Mouse (Mus musculus): ENCODE results near the gene Igf1r. TPM values are rescaled to one million over a fixed set of nuclear protein-coding genes. Genes with fewer than 3 reads are reported as not detected.

Gene Igf1r
- polyA plus RNA-seq, 1 experiment, result 2.6 TPM

DNA sequence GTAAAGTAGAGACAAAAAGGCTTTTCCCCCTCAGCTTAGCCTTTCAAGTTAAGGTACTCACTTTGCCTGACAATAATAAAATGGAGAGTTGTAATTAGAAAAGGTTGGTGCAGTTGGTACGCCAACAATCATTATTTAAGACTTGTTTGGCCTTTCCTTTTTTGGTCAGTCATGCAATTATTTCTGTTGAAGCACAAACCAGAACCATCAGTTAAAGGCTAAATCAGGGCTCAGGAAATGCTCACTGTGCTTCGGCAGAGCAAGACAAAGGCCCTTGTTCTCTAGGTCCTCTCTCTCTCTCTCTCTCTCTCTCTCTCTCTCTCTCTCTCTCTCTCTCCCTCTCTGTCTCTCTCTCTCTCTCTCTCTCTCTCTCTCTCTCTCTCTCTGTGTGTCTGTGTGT lies 165.4 kb downstream of the Igf1r start:
- H3K27me3 ChIP-seq (ENCODE audit: control insufficient read depth, insufficient read depth, low read length), result no peaks in the 10 kb centered on the region
- H3K4me1 ChIP-seq (ENCODE audit: control insufficient read depth, insufficient read depth, insufficient read length, low read length), result peaks cover 1% of the 10 kb centered on the region; the same call in 1 of the 2 replicates
- no peak overlapping the region for H3K4me3 ChIP-seq (ENCODE audit: low read depth, low read length)
- no peak for TF ChIP-seq CTCF (IDR thresholded peaks at IDR 0.05; ENCODE audit: extremely low read depth, insufficient read length, insufficient replicate concordance, low read depth, low read length)
- no peak for TF ChIP-seq POLR2A (IDR thresholded peaks at IDR 0.05; ENCODE audit: low read depth, low read length)
- no peaks in the 10 kb centered on the region for H3K36me3 ChIP-seq (ENCODE audit: control insufficient read depth, insufficient read depth, low read length)
- no peak overlapping the region for H3K27ac ChIP-seq (ENCODE audit: insufficient read depth, low read depth, low read length)
- WGBS, result 85% methylated on average over 2 of the region's 2 CpGs

DNA sequence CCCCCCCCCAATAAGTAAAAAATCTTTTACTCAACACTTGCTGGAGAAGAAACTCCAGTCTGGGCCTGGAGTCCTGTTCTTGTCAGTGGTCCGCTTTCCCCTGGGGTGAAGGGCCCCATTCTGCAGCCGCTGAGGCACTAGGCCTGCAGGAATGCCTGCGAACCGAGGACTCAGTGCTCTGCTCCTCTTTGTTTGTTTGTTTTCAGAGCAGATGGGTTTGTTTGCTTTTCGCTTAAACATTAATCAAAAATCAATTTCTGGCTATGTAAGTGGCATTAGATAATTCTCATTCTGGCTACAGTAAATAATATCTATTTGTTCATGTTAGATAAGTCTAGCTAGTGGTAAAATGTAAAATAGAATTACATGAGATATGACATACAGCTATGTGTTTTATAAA lies 167.0 kb downstream of the Igf1r start:
- 33% methylated on average over 5 of the region's 5 CpGs for WGBS
- peaks cover 1% of the 10 kb centered on the region; the same call in 1 of the 2 replicates for H3K4me1 ChIP-seq (ENCODE audit: control insufficient read depth, insufficient read depth, insufficient read length, low read length)
- no peaks in the 10 kb centered on the region for H3K27me3 ChIP-seq (ENCODE audit: control insufficient read depth, insufficient read depth, low read length)
- H3K4me3 ChIP-seq (ENCODE audit: low read depth, low read length), result no peak overlapping the region
- no peak overlapping the region for H3K27ac ChIP-seq (ENCODE audit: insufficient read depth, low read depth, low read length)
- TF ChIP-seq POLR2A (IDR thresholded peaks at IDR 0.05; ENCODE audit: low read depth, low read length) (no peak), CTCF (IDR thresholded peaks at IDR 0.05; ENCODE audit: extremely low read depth, insufficient read length, insufficient replicate concordance, low read depth, low read length) (no peak)
- no peaks in the 10 kb centered on the region for H3K36me3 ChIP-seq (ENCODE audit: control insufficient read depth, insufficient read depth, low read length)

DNA sequence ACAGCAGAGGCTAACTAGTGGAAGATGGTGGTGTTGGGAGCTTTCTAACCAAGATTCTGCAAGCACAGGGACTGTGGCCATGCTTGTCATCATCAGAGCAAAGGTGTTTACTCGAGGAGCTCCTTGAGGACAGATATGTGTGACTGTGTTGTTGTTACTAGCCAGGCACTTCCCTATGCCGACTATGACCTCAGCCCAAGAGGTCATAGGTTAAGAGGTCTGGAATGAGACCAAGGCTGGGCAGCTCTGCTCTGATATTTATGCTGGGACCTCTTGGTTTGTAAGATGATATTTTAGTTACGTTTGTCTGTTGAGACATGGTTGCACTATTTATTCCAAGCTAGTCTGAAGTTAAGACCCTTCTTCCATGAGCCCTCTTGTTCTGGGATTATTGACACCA lies 169.8 kb downstream of the Igf1r start:
- whole genome bisulfite sequencing, result 73% methylated on average over 3 of the region's 3 CpGs

DNA sequence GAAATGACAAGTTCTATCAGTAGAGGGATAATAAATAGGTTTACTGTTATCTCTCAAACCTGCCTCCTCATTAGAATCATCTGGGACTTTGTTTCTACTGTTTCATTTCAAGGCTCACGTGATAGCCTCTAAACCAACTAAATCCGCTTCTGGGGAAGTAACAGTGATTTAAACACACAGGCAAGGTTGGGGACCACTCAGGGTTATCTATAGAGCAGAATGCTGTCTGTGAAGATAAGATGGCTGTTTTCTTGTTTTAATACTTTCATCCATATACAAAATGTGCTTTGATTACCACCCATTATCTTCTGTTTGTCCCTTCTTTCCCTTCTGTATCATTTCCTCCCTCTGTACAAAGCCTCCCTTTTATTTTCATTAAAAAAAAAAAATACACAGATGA lies 172.7 kb downstream of the Igf1r start:
- H3K4me1 ChIP-seq (ENCODE audit: control insufficient read depth, insufficient read depth, insufficient read length, low read length), result no peaks in the 10 kb centered on the region
- no peaks in the 10 kb centered on the region for H3K27me3 ChIP-seq (ENCODE audit: control insufficient read depth, insufficient read depth, low read length)
- no peak overlapping the region for H3K4me3 ChIP-seq (ENCODE audit: low read depth, low read length)
- H3K36me3 ChIP-seq (ENCODE audit: control insufficient read depth, insufficient read depth, low read length), result no peaks in the 10 kb centered on the region
- TF ChIP-seq CTCF (IDR thresholded peaks at IDR 0.05; ENCODE audit: extremely low read depth, insufficient read length, insufficient replicate concordance, low read depth, low read length), result no peak
- TF ChIP-seq POLR2A (IDR thresholded peaks at IDR 0.05; ENCODE audit: low read depth, low read length), result no peak
- no peak overlapping the region for H3K27ac ChIP-seq (ENCODE audit: insufficient read depth, low read depth, low read length)
- WGBS, result 82% methylated on average over 2 of the region's 2 CpGs

More for the DNA sequence above, 169.8 kb downstream of the Igf1r start:
- no peaks in the 10 kb centered on the region for H3K36me3 ChIP-seq (ENCODE audit: control insufficient read depth, insufficient read depth, low read length)
- H3K27me3 ChIP-seq (ENCODE audit: control insufficient read depth, insufficient read depth, low read length), result no peaks in the 10 kb centered on the region
- no peak overlapping the region for H3K4me3 ChIP-seq (ENCODE audit: low read depth, low read length)
- TF ChIP-seq POLR2A (IDR thresholded peaks at IDR 0.05; ENCODE audit: low read depth, low read length), result no peak
- no peak for TF ChIP-seq CTCF (IDR thresholded peaks at IDR 0.05; ENCODE audit: extremely low read depth, insufficient read length, insufficient replicate concordance, low read depth, low read length)
- H3K27ac ChIP-seq (ENCODE audit: insufficient read depth, low read depth, low read length), result no peak overlapping the region
- peaks cover 1% of the 10 kb centered on the region; the same call in 1 of the 2 replicates for H3K4me1 ChIP-seq (ENCODE audit: control insufficient read depth, insufficient read depth, insufficient read length, low read length)

DNA sequence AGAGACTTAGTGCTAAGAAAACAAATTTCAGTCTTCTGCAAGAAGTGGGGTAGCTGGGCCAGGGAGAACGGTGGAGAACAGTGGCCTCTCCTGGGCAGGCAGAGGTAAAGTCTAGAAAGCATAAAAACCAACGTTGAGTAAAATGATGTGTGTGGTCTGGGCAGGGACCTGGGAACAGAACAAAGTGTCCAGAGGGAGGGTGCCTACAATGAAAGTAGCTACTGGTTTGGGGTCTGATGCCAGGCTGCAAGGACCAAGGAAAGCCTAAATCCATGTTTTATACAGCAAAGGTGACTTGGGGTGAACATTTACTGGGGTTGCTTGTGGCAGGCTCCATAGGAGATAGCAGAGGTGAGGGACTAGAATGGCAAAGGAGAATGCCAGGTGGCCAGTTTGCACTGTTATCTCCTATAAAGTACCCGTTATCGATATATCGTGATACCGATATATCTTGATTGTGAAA lies 175.2 kb downstream of the Igf1r start:
- no peaks in the 10 kb centered on the region for H3K36me3 ChIP-seq (ENCODE audit: control insufficient read depth, insufficient read depth, low read length)
- TF ChIP-seq POLR2A (IDR thresholded peaks at IDR 0.05; ENCODE audit: low read depth, low read length), result no peak
- TF ChIP-seq CTCF (IDR thresholded peaks at IDR 0.05; ENCODE audit: extremely low read depth, insufficient read length, insufficient replicate concordance, low read depth, low read length), result peak; percentile 48; the same call in 1 of the 2 replicates
- H3K4me1 ChIP-seq (ENCODE audit: control insufficient read depth, insufficient read depth, insufficient read length, low read length), result no peaks in the 10 kb centered on the region
- no peaks in the 10 kb centered on the region for H3K27me3 ChIP-seq (ENCODE audit: control insufficient read depth, insufficient read depth, low read length)
- H3K27ac ChIP-seq (ENCODE audit: insufficient read depth, low read depth, low read length), result no peak overlapping the region
- 17% methylated on average over 6 of the region's 6 CpGs for WGBS
- H3K4me3 ChIP-seq (ENCODE audit: low read depth, low read length), result no peak overlapping the region

DNA sequence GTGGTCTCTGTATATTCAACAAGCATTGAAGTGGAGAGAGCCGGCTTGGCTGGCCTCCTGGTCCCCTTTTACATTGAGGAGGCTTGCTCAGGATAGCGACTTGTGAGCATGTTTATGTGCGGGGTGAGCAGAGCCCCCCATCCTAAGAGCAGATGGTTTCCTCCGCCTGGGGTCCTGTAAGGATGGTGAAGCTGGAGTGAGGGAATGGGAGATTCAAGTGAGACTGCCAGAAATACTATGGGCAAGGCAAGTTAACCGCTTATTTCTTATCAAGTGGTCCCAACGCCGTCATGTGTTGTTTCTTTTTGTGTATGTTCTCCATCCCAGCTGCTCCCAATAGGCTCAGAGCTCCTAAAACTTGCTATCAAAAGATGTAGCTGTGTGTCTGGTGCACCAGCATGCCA lies 175.6 kb downstream of the Igf1r start:
- H3K4me3 ChIP-seq (ENCODE audit: low read depth, low read length), result no peak overlapping the region
- 15% methylated on average over 7 of the region's 7 CpGs for WGBS
- no peak for TF ChIP-seq CTCF (IDR thresholded peaks at IDR 0.05; ENCODE audit: extremely low read depth, insufficient read length, insufficient replicate concordance, low read depth, low read length)
- TF ChIP-seq POLR2A (IDR thresholded peaks at IDR 0.05; ENCODE audit: low read depth, low read length), result no peak
- H3K36me3 ChIP-seq (ENCODE audit: control insufficient read depth, insufficient read depth, low read length), result no peaks in the 10 kb centered on the region
- H3K27me3 ChIP-seq (ENCODE audit: control insufficient read depth, insufficient read depth, low read length), result no peaks in the 10 kb centered on the region
- no peaks in the 10 kb centered on the region for H3K4me1 ChIP-seq (ENCODE audit: control insufficient read depth, insufficient read depth, insufficient read length, low read length)
- no peak overlapping the region for H3K27ac ChIP-seq (ENCODE audit: insufficient read depth, low read depth, low read length)

DNA sequence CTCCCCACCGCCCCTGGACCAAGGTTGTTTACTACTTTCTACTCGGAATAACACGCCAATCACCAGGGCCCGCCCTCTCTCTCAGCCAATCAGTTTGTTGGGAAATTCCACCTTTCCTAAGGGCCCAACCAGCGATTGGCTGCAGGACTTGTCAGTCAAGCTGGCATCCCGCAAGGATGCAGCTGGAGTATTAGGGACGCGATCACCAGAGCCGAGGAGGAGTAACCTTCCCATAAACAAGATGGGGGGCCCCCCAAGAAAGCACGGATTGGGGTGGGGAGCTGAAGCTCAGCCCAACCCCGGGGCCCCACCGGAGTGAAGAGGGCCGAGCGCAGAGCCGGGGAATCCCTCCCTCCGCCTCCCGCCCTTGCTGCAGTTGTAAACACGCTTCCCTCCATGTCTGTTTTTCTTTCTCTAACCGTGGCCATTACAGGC lies 176.5 kb downstream of the Igf1r start:
- 1% methylated on average over 19 of the region's 19 CpGs for WGBS
- Histone ChIP-seq H3K36me3 (ENCODE audit: control insufficient read depth, insufficient read depth, low read length) (no peaks in the 10 kb centered on the region), H3K27ac (ENCODE audit: insufficient read depth, low read depth, low read length) (peak overlapping the region; percentile 38; the same call in 1 of the 2 replicates), H3K4me1 (ENCODE audit: control insufficient read depth, insufficient read depth, insufficient read length, low read length) (no peaks in the 10 kb centered on the region), H3K4me3 (ENCODE audit: low read depth, low read length) (peak overlapping the region; percentile 82), H3K27me3 (ENCODE audit: control insufficient read depth, insufficient read depth, low read length) (no peaks in the 10 kb centered on the region)
- no peak; the same call in 1 of the 2 replicates for TF ChIP-seq POLR2A (IDR thresholded peaks at IDR 0.05; ENCODE audit: low read depth, low read length)
- TF ChIP-seq CTCF (IDR thresholded peaks at IDR 0.05; ENCODE audit: extremely low read depth, insufficient read length, insufficient replicate concordance, low read depth, low read length), result no peak

Data from small intestine, adult 2 months (tissue).